Mouse (Mus musculus) intestine, embryonic 15.5 days (tissue): ENCODE measurements around the gene Hoxa13. TPM values are rescaled to one million over a fixed set of nuclear protein-coding genes. Genes with fewer than 3 reads are reported as not detected.
A peak's percentile ranks its signal among the peaks of the same experiment; 100 is the strongest.

Source experiments
- ATAC-seq: fragments of 200-750 bp; cut with Nextera tagmentation; 2 replicates; pipeline ENCODE4 v1.8.0; 2017; ENCODE audit warnings: moderate TSS enrichment, moderate library complexity
- H3K27ac ChIP-seq: fragments of 300-500 bp; sonication (generic); 2 replicates; pipeline ENCODE4 v1.5.1; 2015; ENCODE audit warnings: mild to moderate bottlenecking, inconsistent platforms
- H3K27me3 ChIP-seq: fragments of 300-500 bp; sonication (generic); replicated peaks from 2 replicates; pipeline ENCODE4 v1.6.1; 2015; ENCODE audit warnings: inconsistent platforms
- H3K36me3 ChIP-seq: fragments of 300-500 bp; sonication (generic); 2 replicates; pipeline ENCODE4 v1.6.1; 2015; ENCODE audit warnings: inconsistent platforms
- H3K4me1 ChIP-seq: fragments of 300-500 bp; sonication (generic); replicated peaks from 2 replicates; pipeline ENCODE4 v1.6.1; 2015; ENCODE audit warnings: inconsistent platforms
- H3K4me2 ChIP-seq: fragments of 300-500 bp; sonication (generic); replicated peaks from 2 replicates; pipeline ENCODE4 v1.6.1; 2015; ENCODE audit warnings: mild to moderate bottlenecking, inconsistent platforms
- H3K4me3 ChIP-seq: fragments of 300-500 bp; sonication (generic); replicated peaks from 2 replicates; pipeline ENCODE4 v1.5.1; 2015; ENCODE audit warnings: inconsistent platforms
- H3K9ac ChIP-seq: fragments of 300-500 bp; sonication (generic); 2 replicates; pipeline ENCODE4 v1.6.1; 2015; ENCODE audit warnings: inconsistent platforms
- H3K9me3 ChIP-seq: fragments of 300-500 bp; sonication (generic); 2 replicates; pipeline ENCODE4 v1.6.1; 2016; ENCODE audit warnings: inconsistent platforms
- WGBS: fragments of 180-500 bp; shearing (Covaris S2); methylation state at CpG from one replicate; pipeline ENCODE4 v1.1.7; 2015; 5-methylcytosine and 5-hydroxymethylcytosine counted together
- polyA plus RNA-seq: library from polyadenylated mRNA; unstranded; fragments of >200 nt; fragmentation: Nextera tagmentation; extraction: Ambion mirVana; gene quantifications from 2 replicates; pipeline ENCODE4 v1.2.1, GENCODE M21; 2015

Gene Hoxa13
- polyA plus RNA-seq, 1 experiment from 2014 or later, result 0.59 TPM

- Histone ChIP-seq H3K36me3 (no peaks in the 10 kb centered on the region), H3K9me3 (no peaks in the 10 kb centered on the region), H3K27me3 (peaks cover 93% of the 10 kb centered on the region), H3K27ac (peak within 1 kb of the TSS; percentile 60; the same call in 1 of the 2 replicates), H3K4me2 (peak within 1 kb of the TSS; percentile 43), H3K9ac (peak within 1 kb of the TSS; percentile 36), H3K4me1 (peaks cover 18% of the 10 kb centered on the region; the same call in 1 of the 2 replicates), H3K4me3 (peak within 1 kb of the TSS; percentile 28)
- under 1% methylated on average over 20 of the region's 20 CpGs for WGBS
- ATAC-seq, result peak; percentile 51; the same call in 1 of the 2 replicates
These were observed 14.9 kb downstream of the Hoxa13 start, which contains the start of gene Hoxa11 for GRCm38 (mm10) chr6:52245757-52246142. TSS of gene Hoxa11 (minus strand) at chr6:52245810.

GRCm38 (mm10) chr6:52245040-52245756 lies 15.5 kb downstream of the Hoxa13 start:
- WGBS, result 1% methylated on average over 71 of the region's 71 CpGs
- Histone ChIP-seq H3K4me1 (peaks cover 20% of the 10 kb centered on the region; the same call in 1 of the 2 replicates), H3K4me3 (peak overlapping the region; percentile 28), H3K9ac (peak overlapping the region; percentile 21), H3K36me3 (no peaks in the 10 kb centered on the region), H3K4me2 (peak overlapping the region; percentile 27), H3K27ac (0 out of 2 replicates have a peak overlapping the region, but pooled peaks have one; percentile 27), H3K27me3 (peaks cover 95% of the 10 kb centered on the region), H3K9me3 (no peaks in the 10 kb centered on the region)
- ATAC-seq, result no peak

- Histone ChIP-seq H3K4me3 (peak overlapping the region; percentile 28), H3K4me2 (peak overlapping the region; percentile 27), H3K36me3 (no peaks in the 10 kb centered on the region), H3K27me3 (peaks cover 95% of the 10 kb centered on the region), H3K9me3 (no peaks in the 10 kb centered on the region), H3K9ac (peak overlapping the region; percentile 21), H3K4me1 (peaks cover 22% of the 10 kb centered on the region; the same call in 1 of the 2 replicates), H3K27ac (no peak overlapping the region)
- 3% methylated on average over 23 of the region's 23 CpGs for WGBS
- ATAC-seq, result no peak
These were observed 16.1 kb downstream of the Hoxa13 start for GRCm38 (mm10) chr6:52244471-52245039.

- H3K9ac ChIP-seq, result no peak overlapping the region
- peaks cover 92% of the 10 kb centered on the region for H3K27me3 ChIP-seq
- H3K4me2 ChIP-seq, result peak overlapping the region; percentile 15
- peak overlapping the region; percentile 28 for H3K4me3 ChIP-seq
- no peaks in the 10 kb centered on the region for H3K9me3 ChIP-seq
- no peaks in the 10 kb centered on the region for H3K36me3 ChIP-seq
- no peak overlapping the region for H3K27ac ChIP-seq
- peaks cover 22% of the 10 kb centered on the region; the same call in 1 of the 2 replicates for H3K4me1 ChIP-seq
- no peak for ATAC-seq
- WGBS, result 2% methylated on average over 12 of the region's 12 CpGs
These were observed 17.0 kb downstream of the Hoxa13 start for GRCm38 (mm10) chr6:52243681-52244121.

GRCm38 (mm10) chr6:52242801-52243332 lies 17.8 kb downstream of the Hoxa13 start:
- Histone ChIP-seq H3K27me3 (peaks cover 87% of the 10 kb centered on the region), H3K4me2 (peak overlapping the region; percentile 15; the same call in 1 of the 2 replicates), H3K9ac (no peak overlapping the region), H3K4me1 (peaks cover 22% of the 10 kb centered on the region; the same call in 1 of the 2 replicates), H3K9me3 (no peaks in the 10 kb centered on the region), H3K4me3 (no peak overlapping the region), H3K36me3 (no peaks in the 10 kb centered on the region), H3K27ac (no peak overlapping the region)
- 13% methylated on average over 4 of the region's 4 CpGs for WGBS
- ATAC-seq, result no peak

GRCm38 (mm10) chr6:52241001-52241621 lies 19.6 kb downstream of the Hoxa13 start:
- Histone ChIP-seq H3K27ac (no peak overlapping the region), H3K36me3 (no peaks in the 10 kb centered on the region), H3K9ac (no peak overlapping the region), H3K4me2 (0 out of 2 replicates have a peak overlapping the region, but pooled peaks have one; percentile 40), H3K27me3 (peaks cover 89% of the 10 kb centered on the region), H3K4me3 (no peak overlapping the region), H3K9me3 (no peaks in the 10 kb centered on the region), H3K4me1 (peaks cover 19% of the 10 kb centered on the region; the same call in 1 of the 2 replicates)
- WGBS, result 7% methylated on average over 9 of the region's 9 CpGs
- ATAC-seq, result no peak

GRCm38 (mm10) chr6:52240389-52241000 lies 20.2 kb downstream of the Hoxa13 start, which contains the start of gene Hoxa10:
TSS of gene Hoxa10 (minus strand) at chr6:52240854.
- H3K4me1 ChIP-seq, result peaks cover 13% of the 10 kb centered on the region; the same call in 1 of the 2 replicates
- H3K4me2 ChIP-seq, result peak within 1 kb of the TSS; percentile 40
- H3K36me3 ChIP-seq, result no peaks in the 10 kb centered on the region
- ATAC-seq, result peak; percentile 77
- H3K9me3 ChIP-seq, result no peaks in the 10 kb centered on the region
- H3K4me3 ChIP-seq, result peak within 1 kb of the TSS; percentile 26
- 0 out of 2 replicates have a peak within 1 kb of the TSS, but pooled peaks have one; percentile 3 for H3K9ac ChIP-seq
- H3K27me3 ChIP-seq, result peaks cover 89% of the 10 kb centered on the region
- H3K27ac ChIP-seq, result peak within 1 kb of the TSS; percentile 25
- 1% methylated on average over 35 of the region's 35 CpGs for WGBS

GRCm38 (mm10) chr6:52239625-52240388 lies 20.9 kb downstream of the Hoxa13 start:
- Histone ChIP-seq H3K9ac (0 out of 2 replicates have a peak overlapping the region, but pooled peaks have one; percentile 3), H3K27ac (peak overlapping the region; percentile 25), H3K9me3 (no peaks in the 10 kb centered on the region), H3K27me3 (peaks cover 89% of the 10 kb centered on the region), H3K4me2 (peak overlapping the region; percentile 40), H3K4me1 (peaks cover 9% of the 10 kb centered on the region; the same call in 1 of the 2 replicates), H3K4me3 (peak overlapping the region; percentile 26), H3K36me3 (no peaks in the 10 kb centered on the region)
- ATAC-seq, result no peak
- WGBS, result 2% methylated on average over 30 of the region's 30 CpGs

- ATAC-seq, result no peak
- WGBS, result 4% methylated on average over 7 of the region's 7 CpGs
- 0 out of 2 replicates have a peak overlapping the region, but pooled peaks have one; percentile 9 for H3K4me3 ChIP-seq
- no peak overlapping the region for H3K27ac ChIP-seq
- no peaks in the 10 kb centered on the region for H3K9me3 ChIP-seq
- H3K27me3 ChIP-seq, result peaks cover 91% of the 10 kb centered on the region
- no peak overlapping the region; the same call in 1 of the 2 replicates for H3K9ac ChIP-seq
- peaks cover 16% of the 10 kb centered on the region for H3K4me1 ChIP-seq
- H3K4me2 ChIP-seq, result no peak overlapping the region
- H3K36me3 ChIP-seq, result no peaks in the 10 kb centered on the region
These were observed 21.7 kb downstream of the Hoxa13 start for GRCm38 (mm10) chr6:52238976-52239375.

GRCm38 (mm10) chr6:52238155-52238545 lies 22.5 kb downstream of the Hoxa13 start:
- H3K9me3 ChIP-seq, result no peaks in the 10 kb centered on the region
- no peak for ATAC-seq
- 5% methylated on average over 7 of the region's 7 CpGs for WGBS
- peaks cover 91% of the 10 kb centered on the region for H3K27me3 ChIP-seq
- H3K9ac ChIP-seq, result no peak overlapping the region
- H3K36me3 ChIP-seq, result no peaks in the 10 kb centered on the region
- no peak overlapping the region for H3K27ac ChIP-seq
- peaks cover 14% of the 10 kb centered on the region for H3K4me1 ChIP-seq
- peak overlapping the region; percentile 2; the same call in 1 of the 2 replicates for H3K4me3 ChIP-seq
- peak overlapping the region; percentile 28 for H3K4me2 ChIP-seq
